Mouse (Mus musculus): ENCODE measurements at regions not wholly inside any gene's neighbourhood (a gene's known extent, or its start where the extent isn't known, plus 50 kb on each side); places are given as distances from the start of the nearest gene placed in this dataset.

DNA sequence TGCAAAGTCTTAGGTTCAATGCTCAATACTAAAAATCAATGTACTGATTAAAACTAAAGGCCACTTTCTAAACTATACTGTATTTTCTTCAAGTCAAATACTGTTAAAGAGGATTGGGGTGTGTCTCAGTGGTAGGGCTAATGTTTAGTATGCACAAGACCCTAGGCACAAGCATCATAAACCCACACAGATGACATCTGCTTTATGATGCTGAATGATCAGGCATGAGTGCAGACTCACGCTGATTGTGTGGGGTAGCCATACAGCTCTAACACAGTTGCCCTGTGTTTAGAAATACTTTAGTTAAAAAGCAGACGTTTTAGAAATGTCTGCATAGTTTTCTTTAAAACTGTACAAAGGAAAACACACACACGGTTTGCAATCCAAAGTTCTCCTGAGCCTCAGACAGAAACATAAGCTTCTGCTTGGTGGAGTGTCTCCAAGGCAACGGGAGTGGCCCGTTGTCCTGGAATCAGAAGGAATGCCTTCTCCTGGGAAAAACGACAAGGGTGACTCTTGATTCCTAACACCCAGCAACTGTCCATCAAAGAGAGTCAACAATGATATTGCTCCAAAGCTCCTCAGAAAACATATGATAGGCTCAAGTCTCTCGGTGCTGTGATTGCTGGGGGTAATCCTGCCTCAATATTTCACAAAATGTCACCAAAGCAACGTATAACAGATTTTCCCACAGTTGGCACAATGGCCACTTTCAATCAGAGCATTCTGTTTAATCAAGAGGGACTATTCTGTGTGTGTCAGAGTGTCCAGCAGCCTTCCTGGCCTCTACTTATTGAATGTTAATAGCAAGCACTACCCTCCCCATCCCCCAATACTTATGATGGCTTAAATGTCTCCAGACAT lies 209.9 kb downstream of the Qk start:
- Histone ChIP-seq H3K9ac (no peak overlapping the region), H3K4me3 (no peak overlapping the region), H3K27me3 (replicated peaks) (no peaks in the 10 kb centered on the region), H3K36me3 (no peaks in the 10 kb centered on the region), H3K27ac (ENCODE audit: poor library complexity, severe bottlenecking) (no peak overlapping the region), H3K4me1 (replicated peaks) (0 out of 2 replicates have a peak, but pooled peaks cover 5% of the 10 kb centered on the region), H3K9me3 (replicated peaks) (no peaks in the 10 kb centered on the region), H3K4me2 (no peak overlapping the region)
- ATAC-seq (ENCODE audit: insufficient number of reproducible peaks, low FRiP score): no peak
- 54% methylated on average over 8 of the region's 8 CpGs for WGBS

GRCm38 (mm10) chr17:10105299-10105698 lies 214.4 kb downstream of the Qk start:
- 62% methylated on average over 3 of the region's 3 CpGs for whole genome bisulfite sequencing
- no peak for ATAC-seq (ENCODE audit: insufficient number of reproducible peaks, low FRiP score)

DNA sequence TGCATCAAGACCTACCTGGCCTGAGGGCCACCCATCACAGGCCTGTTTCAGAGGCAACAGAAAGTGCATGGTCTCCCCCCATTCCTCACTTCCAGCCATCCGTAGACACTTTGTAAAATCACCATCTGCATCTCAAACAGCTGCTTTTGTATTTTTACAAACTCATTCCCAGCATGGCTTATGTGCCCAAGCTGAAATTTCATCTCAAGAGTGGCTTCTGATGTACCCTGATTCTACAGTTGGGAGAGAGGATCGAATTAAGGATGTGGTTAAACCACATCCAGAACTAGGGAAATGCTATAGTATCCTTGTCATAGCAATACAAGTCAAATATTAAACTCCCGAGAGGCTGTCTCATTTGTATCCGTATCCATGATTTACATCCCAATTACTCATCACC lies 221.5 kb downstream of the Qk start:
- Histone ChIP-seq H3K9ac (no peak overlapping the region), H3K27me3 (replicated peaks) (no peaks in the 10 kb centered on the region), H3K9me3 (replicated peaks) (no peaks in the 10 kb centered on the region), H3K27ac (ENCODE audit: poor library complexity, severe bottlenecking) (no peak overlapping the region), H3K4me3 (no peak overlapping the region), H3K4me2 (no peak overlapping the region), H3K4me1 (replicated peaks) (peaks cover 12% of the 10 kb centered on the region), H3K36me3 (no peaks in the 10 kb centered on the region)
- no peak for ATAC-seq (ENCODE audit: insufficient number of reproducible peaks, low FRiP score)
- 75% methylated on average over 4 of the region's 4 CpGs for WGBS

More at GRCm38 (mm10) chr17:10105299-10105698, 214.4 kb downstream of the Qk start:
- H3K27me3 ChIP-seq (replicated peaks): no peaks in the 10 kb centered on the region
- H3K4me2 ChIP-seq: no peak overlapping the region
- H3K4me3 ChIP-seq: no peak overlapping the region
- H3K27ac ChIP-seq (ENCODE audit: poor library complexity, severe bottlenecking): no peak overlapping the region
- no peak overlapping the region for H3K9ac ChIP-seq
- H3K36me3 ChIP-seq: no peaks in the 10 kb centered on the region
- no peaks in the 10 kb centered on the region for H3K4me1 ChIP-seq (replicated peaks)
- no peaks in the 10 kb centered on the region for H3K9me3 ChIP-seq (replicated peaks)

GRCm38 (mm10) chr17:10097691-10098090 lies 222.0 kb downstream of the Qk start:
- H3K4me3 ChIP-seq: no peak overlapping the region
- no peaks in the 10 kb centered on the region for H3K36me3 ChIP-seq
- no peak for ATAC-seq (ENCODE audit: insufficient number of reproducible peaks, low FRiP score)
- peaks cover 12% of the 10 kb centered on the region for H3K4me1 ChIP-seq (replicated peaks)
- H3K9me3 ChIP-seq (replicated peaks): no peaks in the 10 kb centered on the region
- H3K27ac ChIP-seq (ENCODE audit: poor library complexity, severe bottlenecking): no peak overlapping the region
- no peaks in the 10 kb centered on the region for H3K27me3 ChIP-seq (replicated peaks)
- no peak overlapping the region for H3K4me2 ChIP-seq
- no peak overlapping the region for H3K9ac ChIP-seq

DNA sequence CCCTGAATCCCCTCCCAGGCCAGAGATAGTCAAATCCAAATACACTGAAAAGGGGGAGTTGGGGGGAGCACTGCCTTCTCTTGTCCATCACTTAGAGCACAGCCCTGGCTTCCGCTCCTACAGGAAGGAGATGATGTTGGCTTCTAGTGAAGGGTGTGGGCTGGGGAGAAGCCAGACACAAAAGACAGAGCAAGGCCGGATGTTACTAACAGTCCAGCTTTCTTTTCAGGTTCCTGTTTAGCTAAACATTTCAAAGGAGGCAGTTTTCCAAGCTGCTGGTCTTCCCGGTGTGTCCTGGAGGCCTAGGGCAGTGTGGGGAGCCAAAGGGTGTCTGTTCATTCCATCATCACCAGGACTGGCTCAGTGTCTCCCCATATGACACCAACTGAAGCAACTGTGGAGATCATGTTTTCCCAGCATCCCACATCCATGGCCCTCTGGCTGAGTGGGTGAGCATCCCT lies 223.8 kb downstream of the Qk start:
- Histone ChIP-seq H3K9ac (no peak overlapping the region), H3K36me3 (no peaks in the 10 kb centered on the region), H3K9me3 (replicated peaks) (peaks cover 6% of the 10 kb centered on the region; the same call in 1 of the 2 replicates), H3K4me1 (replicated peaks) (peaks cover 12% of the 10 kb centered on the region), H3K27me3 (replicated peaks) (no peaks in the 10 kb centered on the region), H3K4me2 (no peak overlapping the region), H3K27ac (ENCODE audit: poor library complexity, severe bottlenecking) (no peak overlapping the region), H3K4me3 (no peak overlapping the region)
- ATAC-seq (ENCODE audit: insufficient number of reproducible peaks, low FRiP score): no peak
- 66% methylated on average over 3 of the region's 3 CpGs for WGBS

GRCm38 (mm10) chr17:10094108-10094521 lies 225.5 kb downstream of the Qk start:
- H3K27ac ChIP-seq (ENCODE audit: poor library complexity, severe bottlenecking): no peak overlapping the region
- H3K4me3 ChIP-seq: no peak overlapping the region
- no peak overlapping the region for H3K4me2 ChIP-seq
- peaks cover 12% of the 10 kb centered on the region for H3K4me1 ChIP-seq (replicated peaks)
- no peaks in the 10 kb centered on the region for H3K27me3 ChIP-seq (replicated peaks)
- ATAC-seq (ENCODE audit: insufficient number of reproducible peaks, low FRiP score): no peak
- 64% methylated on average over 3 of the region's 3 CpGs for WGBS
- H3K36me3 ChIP-seq: no peaks in the 10 kb centered on the region
- no peak overlapping the region for H3K9ac ChIP-seq
- H3K9me3 ChIP-seq (replicated peaks): peaks cover 6% of the 10 kb centered on the region; the same call in 1 of the 2 replicates

- Histone ChIP-seq H3K4me2 (no peak overlapping the region), H3K36me3 (no peaks in the 10 kb centered on the region), H3K27ac (ENCODE audit: poor library complexity, severe bottlenecking) (no peak overlapping the region), H3K9me3 (replicated peaks) (peaks cover 6% of the 10 kb centered on the region; the same call in 1 of the 2 replicates), H3K9ac (no peak overlapping the region), H3K4me3 (no peak overlapping the region), H3K4me1 (replicated peaks) (peaks cover 12% of the 10 kb centered on the region), H3K27me3 (replicated peaks) (no peaks in the 10 kb centered on the region)
- ATAC-seq (ENCODE audit: insufficient number of reproducible peaks, low FRiP score): no peak
- 56% methylated on average over 8 of the region's 8 CpGs for WGBS
Measured at GRCm38 (mm10) chr17:10093437-10094107, 226.1 kb downstream of the Qk start.

- peaks cover 17% of the 10 kb centered on the region for H3K4me1 ChIP-seq (replicated peaks)
Measured at GRCm38 (mm10) chr17:10087192-10087886, 232.3 kb downstream of the Qk start.

DNA sequence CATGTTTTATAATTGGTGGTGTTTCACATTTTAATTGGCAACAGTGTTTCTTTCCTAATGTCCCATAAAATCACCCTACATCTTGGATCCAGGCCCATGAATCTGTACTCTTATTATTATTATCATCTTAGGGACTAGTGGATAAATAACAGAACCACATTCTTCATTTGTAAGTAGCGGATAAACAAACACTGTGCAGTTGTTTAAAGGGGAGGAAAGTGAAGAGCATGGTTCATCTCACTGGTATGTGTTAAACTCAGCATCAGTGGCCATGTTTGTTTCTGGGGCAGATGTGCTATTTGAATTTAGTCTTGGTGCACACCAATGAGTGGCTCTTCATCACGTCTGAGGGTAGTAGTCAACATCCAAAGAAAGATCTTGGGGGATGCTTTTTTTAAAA lies 233.1 kb downstream of the Qk start:
- 75% methylated on average over 2 of the region's 2 CpGs for WGBS
- H3K9me3 ChIP-seq (replicated peaks): peaks cover 4% of the 10 kb centered on the region; the same call in 1 of the 2 replicates
- ATAC-seq (ENCODE audit: insufficient number of reproducible peaks, low FRiP score): no peak
- no peak overlapping the region for H3K27ac ChIP-seq (ENCODE audit: poor library complexity, severe bottlenecking)
- H3K27me3 ChIP-seq (replicated peaks): no peaks in the 10 kb centered on the region
- peaks cover 17% of the 10 kb centered on the region for H3K4me1 ChIP-seq (replicated peaks)
- no peak overlapping the region for H3K9ac ChIP-seq
- H3K36me3 ChIP-seq: no peaks in the 10 kb centered on the region
- H3K4me2 ChIP-seq: no peak overlapping the region
- no peak overlapping the region for H3K4me3 ChIP-seq

More at GRCm38 (mm10) chr17:10087192-10087886, 232.3 kb downstream of the Qk start:
- H3K4me2 ChIP-seq: peak overlapping the region; percentile 8; the same call in 1 of the 2 replicates
- H3K9ac ChIP-seq: no peak overlapping the region
- no peak overlapping the region for H3K4me3 ChIP-seq
- H3K27me3 ChIP-seq (replicated peaks): no peaks in the 10 kb centered on the region
- peak; percentile 55 for ATAC-seq (ENCODE audit: insufficient number of reproducible peaks, low FRiP score)
- H3K27ac ChIP-seq (ENCODE audit: poor library complexity, severe bottlenecking): peak overlapping the region; percentile 67
- no peaks in the 10 kb centered on the region for H3K36me3 ChIP-seq
- peaks cover 6% of the 10 kb centered on the region; the same call in 1 of the 2 replicates for H3K9me3 ChIP-seq (replicated peaks)
- 24% methylated on average over 7 of the region's 7 CpGs for WGBS

DNA sequence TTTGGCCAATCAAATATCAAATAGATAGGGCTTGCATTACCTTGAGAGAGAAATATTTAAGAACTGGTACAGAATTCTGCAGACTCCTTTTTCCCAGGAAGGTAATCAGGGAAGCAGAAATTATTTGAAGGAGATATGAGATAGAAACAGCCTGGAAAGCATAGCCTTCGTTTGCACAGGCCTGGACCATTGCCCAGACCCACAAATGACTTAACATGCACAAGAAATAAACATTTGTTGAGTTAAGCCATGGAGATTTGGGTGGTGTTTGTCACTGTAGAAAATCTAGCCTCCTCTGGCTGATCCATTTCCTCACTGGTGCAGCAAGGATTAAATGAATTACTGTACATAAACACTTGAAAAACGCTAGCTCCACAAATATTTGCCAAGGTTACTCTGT lies 233.5 kb downstream of the Qk start:
- no peaks in the 10 kb centered on the region for H3K36me3 ChIP-seq
- ATAC-seq (ENCODE audit: insufficient number of reproducible peaks, low FRiP score): no peak
- no peak overlapping the region for H3K27ac ChIP-seq (ENCODE audit: poor library complexity, severe bottlenecking)
- no peak overlapping the region for H3K4me3 ChIP-seq
- WGBS: 38% methylated on average over 2 of the region's 2 CpGs
- H3K4me2 ChIP-seq: no peak overlapping the region
- no peaks in the 10 kb centered on the region for H3K27me3 ChIP-seq (replicated peaks)
- peaks cover 17% of the 10 kb centered on the region for H3K4me1 ChIP-seq (replicated peaks)
- 0 out of 2 replicates have a peak, but pooled peaks cover under 1% of the 10 kb centered on the region for H3K9me3 ChIP-seq (replicated peaks)
- no peak overlapping the region for H3K9ac ChIP-seq

DNA sequence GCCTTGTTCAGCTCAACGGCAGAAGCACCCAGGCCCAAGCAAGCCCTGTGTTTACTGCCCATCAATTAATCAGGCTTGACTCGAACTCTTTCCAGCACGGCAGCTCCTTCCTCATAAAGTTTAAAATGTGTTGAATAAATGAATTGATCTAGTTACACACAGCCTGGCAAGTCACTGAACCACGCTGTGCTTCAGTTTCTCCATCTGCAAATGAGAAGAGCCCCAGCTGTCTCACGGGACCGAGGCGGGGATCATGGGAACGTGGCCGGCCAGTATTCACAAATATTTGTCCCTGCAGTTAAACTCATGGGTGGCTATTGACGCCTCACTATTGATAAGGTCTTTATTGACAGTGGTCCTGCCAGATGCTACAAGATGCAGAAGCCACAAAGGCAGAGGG lies 237.9 kb downstream of the Qk start:
- H3K9ac ChIP-seq: no peak overlapping the region
- H3K27me3 ChIP-seq (replicated peaks): no peaks in the 10 kb centered on the region
- no peaks in the 10 kb centered on the region for H3K9me3 ChIP-seq (replicated peaks)
- no peak overlapping the region for H3K4me2 ChIP-seq
- peaks cover 28% of the 10 kb centered on the region for H3K4me1 ChIP-seq (replicated peaks)
- 81% methylated on average over 10 of the region's 10 CpGs for WGBS
- H3K4me3 ChIP-seq: no peak overlapping the region
- no peak overlapping the region for H3K27ac ChIP-seq (ENCODE audit: poor library complexity, severe bottlenecking)
- no peak for ATAC-seq (ENCODE audit: insufficient number of reproducible peaks, low FRiP score)
- no peaks in the 10 kb centered on the region for H3K36me3 ChIP-seq
